10 mouse cellular contexts compared by ENCODE assay signal in the genomic region with DNA sequence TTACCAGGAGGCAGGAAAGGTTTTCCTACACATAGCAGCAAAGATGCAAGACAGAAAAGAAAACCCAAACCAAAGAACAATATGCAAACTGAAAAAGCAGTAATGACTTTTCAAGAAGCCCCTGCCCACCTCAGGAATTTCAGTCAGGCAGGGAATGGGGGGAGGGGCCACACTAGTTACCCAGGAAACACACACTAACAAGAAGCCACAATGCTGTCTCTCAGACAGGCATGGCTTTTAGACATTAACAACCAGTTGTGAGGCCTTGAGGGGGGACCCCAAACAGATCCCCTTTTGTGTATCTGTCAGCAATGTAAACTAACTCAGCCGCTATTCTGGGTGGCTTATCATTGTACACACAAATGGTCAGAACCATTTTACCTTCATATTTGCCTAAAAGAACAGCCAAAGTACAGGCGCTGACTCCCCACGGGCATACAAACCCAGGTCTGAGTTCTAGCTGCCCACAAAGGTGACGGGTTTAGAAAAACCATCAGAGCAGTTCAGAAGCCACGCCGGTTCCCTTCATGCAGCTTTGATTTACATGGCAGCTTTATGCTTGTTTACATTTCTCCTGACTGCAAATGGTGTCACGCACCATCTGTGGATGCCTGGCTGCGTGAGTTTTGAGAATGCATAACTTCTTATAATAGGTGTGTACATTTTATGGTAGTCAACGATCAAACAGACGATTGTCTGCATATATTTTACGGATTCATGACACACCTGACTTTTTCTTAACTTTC.
DNase-seq lines count a peak whose midpoint lies in the region; ATAC-seq lines count a peak whose summit lies in the region.
"Had no signal": no experiment of that assay in that cellular context is flagged by ENCODE, and none has a peak within 500 bp of the region (broad histone marks: within the 10 kb centered on the region; RNA-seq: fewer than 3 reads in every experiment).

No protein-coding gene starts in this region.

- no peak overlapping the region for H3K9ac ChIP-seq in intestine, embryonic 14.5 days (ENCODE audit: low read length)
- H3K9ac ChIP-seq in intestine, embryonic 16.5 days (ENCODE audit: low read depth, low read length) = no peak overlapping the region
- no peak overlapping the region for H3K9ac ChIP-seq in forebrain, embryonic 14.5 days (ENCODE audit: low read length)
- H3K9ac ChIP-seq in stomach, embryonic 14.5 days (replicated peaks; ENCODE audit: low read depth, low read length) = no peak overlapping the region

- H3K4me3 ChIP-seq in intestine, embryonic 14.5 days (ENCODE audit: low read depth, low read length) = no peak overlapping the region
- no peak overlapping the region for H3K4me3 ChIP-seq in intestine, embryonic 16.5 days (ENCODE audit: low read length)
- H3K4me3 ChIP-seq in forebrain, embryonic 14.5 days (ENCODE audit: low read depth, low read length) = no peak overlapping the region
- H3K4me3 ChIP-seq in stomach, embryonic 14.5 days (ENCODE audit: low read depth, low read length) = no peak overlapping the region

- 23% methylated on average over 11 of the region's 11 CpGs for WGBS in intestine, embryonic 14.5 days
- 29% methylated on average over 11 of the region's 11 CpGs for WGBS in intestine, embryonic 16.5 days
- WGBS in forebrain, embryonic 14.5 days = 44% methylated on average over 11 of the region's 11 CpGs
- 30% methylated on average over 11 of the region's 11 CpGs for WGBS in stomach, embryonic 14.5 days

- no peak overlapping the region for H3K4me2 ChIP-seq in intestine, embryonic 14.5 days (ENCODE audit: low read length)
- H3K4me2 ChIP-seq in intestine, embryonic 16.5 days (ENCODE audit: low read depth, low read length) = no peak overlapping the region
- no peak overlapping the region for H3K4me2 ChIP-seq in forebrain, embryonic 14.5 days (ENCODE audit: low read length)
- no peak overlapping the region for H3K4me2 ChIP-seq in stomach, embryonic 14.5 days (replicated peaks; ENCODE audit: low read depth, low read length)

- peaks cover 26% of the 10 kb centered on the region for H3K9me3 ChIP-seq in intestine, embryonic 14.5 days (ENCODE audit: control insufficient read depth, low read length)
- H3K9me3 ChIP-seq in intestine, embryonic 16.5 days (ENCODE audit: control insufficient read depth, low read length) = peaks cover 24% of the 10 kb centered on the region
- H3K9me3 ChIP-seq in forebrain, embryonic 14.5 days (replicated peaks; ENCODE audit: control insufficient read depth, low read length) = no peaks in the 10 kb centered on the region
- H3K9me3 ChIP-seq in stomach, embryonic 14.5 days (ENCODE audit: control insufficient read depth, low read depth, low read length) = peaks cover 31% of the 10 kb centered on the region

- H3K27me3 ChIP-seq in intestine, embryonic 14.5 days (replicated peaks; ENCODE audit: control insufficient read depth, insufficient read depth, low read length) = no peaks in the 10 kb centered on the region
- H3K27me3 ChIP-seq in intestine, embryonic 16.5 days (replicated peaks; ENCODE audit: control insufficient read depth, insufficient read depth, low read length) = no peaks in the 10 kb centered on the region
- H3K27me3 ChIP-seq in forebrain, embryonic 14.5 days (replicated peaks; ENCODE audit: control insufficient read depth, insufficient read depth, low read length) = no peaks in the 10 kb centered on the region
- no peaks in the 10 kb centered on the region for H3K27me3 ChIP-seq in stomach, embryonic 14.5 days (ENCODE audit: control insufficient read depth, insufficient read depth, low read length)

- H3K36me3 ChIP-seq in intestine, embryonic 14.5 days (ENCODE audit: control insufficient read depth, insufficient read depth, low read length) = peaks cover 26% of the 10 kb centered on the region; the same call in 1 of the 2 replicates
- peaks cover 31% of the 10 kb centered on the region for H3K36me3 ChIP-seq in intestine, embryonic 16.5 days (ENCODE audit: control insufficient read depth, insufficient read depth, low read length)
- peaks cover 4% of the 10 kb centered on the region; the same call in 1 of the 2 replicates for H3K36me3 ChIP-seq in forebrain, embryonic 14.5 days (ENCODE audit: control insufficient read depth, insufficient read depth, low read length)
- peaks cover 12% of the 10 kb centered on the region; the same call in 1 of the 2 replicates for H3K36me3 ChIP-seq in stomach, embryonic 14.5 days (ENCODE audit: control insufficient read depth, insufficient read depth, low read length)

- no peak overlapping the region for H3K27ac ChIP-seq in intestine, embryonic 14.5 days (ENCODE audit: low read depth)
- H3K27ac ChIP-seq in intestine, embryonic 16.5 days (ENCODE audit: low read length) = no peak overlapping the region
- peak overlapping the region; percentile 44; the same call in 1 of the 2 replicates for H3K27ac ChIP-seq in forebrain, embryonic 14.5 days (ENCODE audit: low read depth, low read length)
- no peak overlapping the region; the same call in 1 of the 2 replicates for H3K27ac ChIP-seq in stomach, embryonic 14.5 days (ENCODE audit: low read length)

- peaks cover 5% of the 10 kb centered on the region; the same call in 1 of the 2 replicates for H3K4me1 ChIP-seq in intestine, embryonic 14.5 days (replicated peaks; ENCODE audit: control insufficient read depth, insufficient read depth, low read length)
- H3K4me1 ChIP-seq in intestine, embryonic 16.5 days (ENCODE audit: control insufficient read depth, insufficient read depth, low read length) = peaks cover 8% of the 10 kb centered on the region
- peaks cover 42% of the 10 kb centered on the region for H3K4me1 ChIP-seq in forebrain, embryonic 14.5 days (ENCODE audit: control insufficient read depth, insufficient read depth, low read length)
- peaks cover 15% of the 10 kb centered on the region for H3K4me1 ChIP-seq in stomach, embryonic 14.5 days (ENCODE audit: control insufficient read depth, insufficient read depth, low read length)

- peak; percentile 70 for DNase-seq in intestine, embryonic 14.5 days (ENCODE audit: low spot score)
- DNase-seq in forebrain, embryonic 14.5 days (ENCODE audit: low spot score) = no peak
- peak; percentile 49 for DNase-seq in lung, postnatal 14 days
- DNase-seq in cerebellum, postnatal 14 days = no peak
- no peak for DNase-seq in layer of hippocampus, postnatal 10 days (ENCODE audit: low spot score in 2 of 2)
- DNase-seq in gastrocnemius, adult 8-10 months (ENCODE audit: low spot score in 2 of 2) = no peak
- DNase-seq: cerebellum, adult 18-20 months had no signal

- ATAC-seq in intestine, embryonic 14.5 days (replicated peaks; ENCODE audit: low FRiP score, low TSS enrichment, low read depth) = no peak
- ATAC-seq in intestine, embryonic 16.5 days = no peak
- no peak for ATAC-seq in forebrain, embryonic 14.5 days
- peak; percentile 59 for ATAC-seq in stomach, embryonic 14.5 days (ENCODE audit: insufficient number of reproducible peaks, insufficient read depth, low FRiP score, low read depth)
- ATAC-seq: intestine, postnatal 0 days had no signal

Comparison
In these comparisons a context has a peak if more than half of its experiments do, and no peak if none do; other contexts are left out.
1. DNase-seq: peak in intestine, embryonic 14.5 days (single experiment) and lung, postnatal 14 days (single experiment); none in forebrain, embryonic 14.5 days (single experiment), cerebellum, postnatal 14 days (0 of 2), layer of hippocampus, postnatal 10 days (0 of 2) and gastrocnemius, adult 8-10 months (0 of 2).